Mouse (Mus musculus): ENCODE data around the gene Duox1. TPM values are rescaled to one million over a fixed set of nuclear protein-coding genes. Genes with fewer than 3 reads are reported as not detected.
A peak's percentile ranks its signal among the peaks of the same experiment; 100 is the strongest.

Gene Duox1
- polyA plus RNA-seq, 1 experiment: not detected

DNA sequence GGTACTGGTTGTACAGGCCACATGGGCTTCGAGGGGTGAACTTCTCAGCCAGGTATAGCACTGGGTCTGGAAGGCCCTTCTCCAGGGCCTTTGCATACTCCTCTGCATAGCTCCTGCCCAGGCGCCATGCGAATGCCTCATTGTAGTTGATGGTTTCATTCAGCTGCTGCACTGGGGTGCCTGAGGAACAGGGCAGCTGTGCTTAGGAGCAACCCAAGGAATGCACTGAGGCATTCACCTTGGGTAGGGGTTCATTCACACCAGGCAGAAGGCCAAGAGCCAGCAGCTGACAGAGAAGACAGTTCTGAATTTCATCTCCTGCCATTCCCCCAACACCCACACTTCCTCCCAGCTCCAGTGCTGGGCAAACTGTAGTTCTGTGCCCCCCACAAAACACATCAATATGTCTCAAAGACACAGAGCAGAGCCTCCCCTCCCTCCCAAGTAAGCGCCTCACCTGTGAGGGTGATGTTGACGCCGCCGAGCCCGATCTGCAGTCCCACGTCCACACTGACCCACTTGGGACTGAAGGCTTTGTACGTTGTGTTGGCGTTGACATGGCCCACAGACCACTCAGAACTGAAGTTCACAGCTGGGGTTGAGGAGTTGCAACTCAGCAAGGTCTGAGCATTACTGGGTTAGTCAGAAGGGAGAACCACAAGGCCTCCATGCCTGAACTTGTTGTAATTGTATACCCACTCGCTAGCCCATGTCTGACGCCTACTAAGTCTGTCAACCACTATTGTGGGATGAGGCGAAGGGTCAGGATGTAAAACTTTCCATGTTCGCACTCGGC lies 10.2 kb upstream of the Duox1 start:
- H3K4me3 ChIP-seq (ENCODE audit: insufficient read depth, low read depth, low read length): no peak overlapping the region
- TF ChIP-seq POLR2A (IDR thresholded peaks at IDR 0.05; ENCODE audit: insufficient read depth, low read depth, low read length): no peak
- no peak for TF ChIP-seq CTCF (IDR thresholded peaks at IDR 0.05; ENCODE audit: insufficient read depth, low read depth, low read length)
- WGBS: 89% methylated on average over 16 of the region's 16 CpGs
- peaks cover 19% of the 10 kb centered on the region for H3K4me1 ChIP-seq (ENCODE audit: control insufficient read depth, insufficient read depth, low read length)
- no peak overlapping the region for H3K27ac ChIP-seq (ENCODE audit: insufficient read depth, low read depth, low read length)

DNA sequence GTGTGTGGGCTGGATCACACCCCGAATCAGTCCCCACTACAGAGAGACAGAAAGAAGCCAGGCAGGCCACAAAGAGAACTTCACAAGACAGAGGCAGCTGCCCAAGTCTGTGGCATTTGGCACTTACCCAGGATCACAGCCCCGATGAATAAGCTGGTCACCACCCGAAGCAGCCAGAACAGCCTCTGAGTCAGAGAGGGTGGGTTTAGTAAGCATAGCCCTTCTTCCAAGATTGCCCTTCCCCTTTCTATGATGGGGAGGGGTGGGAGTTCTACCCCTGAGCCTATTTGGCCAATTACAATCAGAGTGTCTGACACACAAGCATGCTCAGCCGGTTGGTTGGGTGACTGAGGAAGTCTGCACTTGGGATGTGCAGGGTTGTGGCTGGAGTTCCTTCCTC lies 9.3 kb upstream of the Duox1 start:
- no peak for TF ChIP-seq CTCF (IDR thresholded peaks at IDR 0.05; ENCODE audit: insufficient read depth, low read depth, low read length)
- no peak for TF ChIP-seq POLR2A (IDR thresholded peaks at IDR 0.05; ENCODE audit: insufficient read depth, low read depth, low read length)
- 24% methylated on average over 4 of the region's 4 CpGs for WGBS
- H3K4me1 ChIP-seq (ENCODE audit: control insufficient read depth, insufficient read depth, low read length): peaks cover 16% of the 10 kb centered on the region
- no peak overlapping the region for H3K27ac ChIP-seq (ENCODE audit: insufficient read depth, low read depth, low read length)
- no peak overlapping the region for H3K4me3 ChIP-seq (ENCODE audit: insufficient read depth, low read depth, low read length)

- Histone ChIP-seq H3K4me1 (ENCODE audit: control insufficient read depth, insufficient read depth, low read length) (peaks cover 18% of the 10 kb centered on the region), H3K27ac (ENCODE audit: insufficient read depth, low read depth, low read length) (no peak overlapping the region), H3K4me3 (ENCODE audit: insufficient read depth, low read depth, low read length) (no peak overlapping the region)
- no peak for TF ChIP-seq CTCF (IDR thresholded peaks at IDR 0.05; ENCODE audit: insufficient read depth, low read depth, low read length)
- no peak for TF ChIP-seq POLR2A (IDR thresholded peaks at IDR 0.05; ENCODE audit: insufficient read depth, low read depth, low read length)
- 37% methylated on average over 3 of the region's 3 CpGs for WGBS
These were observed 5.8 kb upstream of the Duox1 start for GRCm38 (mm10) chr2:122309647-122310046.

DNA sequence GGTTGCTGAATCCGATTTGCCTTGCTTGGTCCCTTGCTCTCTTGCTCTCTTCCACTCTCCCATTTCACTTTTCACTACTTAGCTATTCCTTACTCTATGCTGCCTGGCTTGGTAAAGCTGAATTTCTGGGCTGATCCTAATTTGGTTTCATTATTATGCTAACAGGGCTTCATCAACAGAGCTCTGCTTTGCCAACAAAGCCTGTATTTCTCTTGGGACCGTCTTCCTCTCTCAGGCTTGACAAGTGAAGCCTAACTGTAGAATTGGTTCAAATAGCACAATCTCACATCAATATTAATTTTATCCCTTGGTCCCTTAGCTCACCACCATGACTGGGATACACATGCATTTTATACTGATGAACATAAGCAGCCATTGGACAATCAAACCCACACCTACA lies 3.9 kb upstream of the Duox1 start:
- 44% methylated on average over 2 of the region's 2 CpGs for WGBS
- H3K4me3 ChIP-seq (ENCODE audit: insufficient read depth, low read depth, low read length): no peak overlapping the region
- H3K4me1 ChIP-seq (ENCODE audit: control insufficient read depth, insufficient read depth, low read length): peaks cover 14% of the 10 kb centered on the region
- no peak overlapping the region for H3K27ac ChIP-seq (ENCODE audit: insufficient read depth, low read depth, low read length)
- TF ChIP-seq CTCF (IDR thresholded peaks at IDR 0.05; ENCODE audit: insufficient read depth, low read depth, low read length) (no peak), POLR2A (IDR thresholded peaks at IDR 0.05; ENCODE audit: insufficient read depth, low read depth, low read length) (no peak)

- TF ChIP-seq CTCF (IDR thresholded peaks at IDR 0.05; ENCODE audit: insufficient read depth, low read depth, low read length) (peak; percentile 59; the same call in 1 of the 2 replicates), POLR2A (IDR thresholded peaks at IDR 0.05; ENCODE audit: insufficient read depth, low read depth, low read length) (no peak)
- Histone ChIP-seq H3K27ac (ENCODE audit: insufficient read depth, low read depth, low read length) (no peak overlapping the region), H3K4me1 (ENCODE audit: control insufficient read depth, insufficient read depth, low read length) (peaks cover 10% of the 10 kb centered on the region), H3K4me3 (ENCODE audit: insufficient read depth, low read depth, low read length) (no peak overlapping the region)
- 4% methylated on average over 27 of the region's 27 CpGs for WGBS
These were observed 2.6 kb upstream of the Duox1 start for GRCm38 (mm10) chr2:122312722-122313417.

GRCm38 (mm10) chr2:122313536-122313935 lies 1.9 kb upstream of the Duox1 start, which contains the start of gene Duoxa1:
Duoxa1 (minus strand) TSS chr2:122313730.
- TF ChIP-seq CTCF (IDR thresholded peaks at IDR 0.05; ENCODE audit: insufficient read depth, low read depth, low read length) (no peak), POLR2A (IDR thresholded peaks at IDR 0.05; ENCODE audit: insufficient read depth, low read depth, low read length) (no peak)
- Histone ChIP-seq H3K4me3 (ENCODE audit: insufficient read depth, low read depth, low read length) (0 out of 2 replicates have a peak within 1 kb of the TSS, but pooled peaks have one; percentile 3), H3K4me1 (ENCODE audit: control insufficient read depth, insufficient read depth, low read length) (peaks cover 10% of the 10 kb centered on the region), H3K27ac (ENCODE audit: insufficient read depth, low read depth, low read length) (no peak within 1 kb of the TSS)
- 9% methylated on average over 24 of the region's 24 CpGs for WGBS

DNA sequence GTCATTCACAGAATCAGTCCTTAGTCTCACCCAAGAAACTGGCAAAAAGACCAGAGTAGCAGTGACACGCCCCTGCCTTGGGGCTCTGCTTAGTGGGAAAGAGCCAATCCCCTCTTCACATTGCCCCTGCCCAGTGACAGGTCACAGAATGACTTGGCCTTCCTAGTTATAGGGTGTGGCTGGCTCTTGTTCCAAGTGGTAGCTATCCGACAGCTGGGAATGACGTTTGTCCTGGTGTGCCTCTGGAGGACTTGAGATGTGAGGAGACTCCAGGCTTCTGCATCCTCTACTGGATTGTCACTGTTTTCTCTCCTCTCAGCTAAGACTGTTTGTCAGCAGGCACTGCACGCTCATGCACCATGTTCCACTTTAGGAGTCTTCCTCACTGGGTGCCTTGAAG lies 1.9 kb downstream of the Duox1 start:
- H3K4me1 ChIP-seq (ENCODE audit: control insufficient read depth, insufficient read depth, low read length): peaks cover 10% of the 10 kb centered on the region
- no peak overlapping the region for H3K4me3 ChIP-seq (ENCODE audit: insufficient read depth, low read depth, low read length)
- no peak overlapping the region for H3K27ac ChIP-seq (ENCODE audit: insufficient read depth, low read depth, low read length)
- TF ChIP-seq POLR2A (IDR thresholded peaks at IDR 0.05; ENCODE audit: insufficient read depth, low read depth, low read length) (no peak), CTCF (IDR thresholded peaks at IDR 0.05; ENCODE audit: insufficient read depth, low read depth, low read length) (no peak)
- WGBS: 82% methylated on average over 4 of the region's 4 CpGs

DNA sequence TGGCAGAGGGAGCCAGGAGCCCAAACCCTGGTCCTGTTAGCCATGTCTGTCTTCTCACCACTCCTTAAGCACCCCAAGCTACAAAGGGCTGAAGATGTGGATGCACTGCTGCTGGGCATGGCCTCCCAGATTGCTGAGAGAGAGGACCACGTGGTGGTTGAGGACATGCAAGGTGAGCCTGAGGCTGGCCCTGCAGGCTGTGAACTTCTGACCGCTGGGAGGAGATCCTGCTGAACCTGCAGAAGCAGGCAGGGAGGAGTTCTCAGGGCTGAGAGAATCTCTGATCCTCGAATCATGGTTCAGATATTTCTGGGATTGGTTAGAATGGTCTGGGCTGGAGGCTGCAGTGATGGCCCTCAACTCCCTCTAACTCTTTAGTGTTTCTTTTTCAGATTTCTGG lies 8.5 kb downstream of the Duox1 start:
- TF ChIP-seq POLR2A (IDR thresholded peaks at IDR 0.05; ENCODE audit: insufficient read depth, low read depth, low read length): no peak
- no peak for TF ChIP-seq CTCF (IDR thresholded peaks at IDR 0.05; ENCODE audit: insufficient read depth, low read depth, low read length)
- 70% methylated on average over 3 of the region's 3 CpGs for WGBS
- H3K27ac ChIP-seq (ENCODE audit: insufficient read depth, low read depth, low read length): no peak overlapping the region
- no peaks in the 10 kb centered on the region for H3K4me1 ChIP-seq (ENCODE audit: control insufficient read depth, insufficient read depth, low read length)
- H3K4me3 ChIP-seq (ENCODE audit: insufficient read depth, low read depth, low read length): no peak overlapping the region

- Histone ChIP-seq H3K4me1 (ENCODE audit: control insufficient read depth, insufficient read depth, low read length) (no peaks in the 10 kb centered on the region), H3K27ac (ENCODE audit: insufficient read depth, low read depth, low read length) (no peak overlapping the region), H3K4me3 (ENCODE audit: insufficient read depth, low read depth, low read length) (no peak overlapping the region)
- no peak for TF ChIP-seq CTCF (IDR thresholded peaks at IDR 0.05; ENCODE audit: insufficient read depth, low read depth, low read length)
- TF ChIP-seq POLR2A (IDR thresholded peaks at IDR 0.05; ENCODE audit: insufficient read depth, low read depth, low read length): no peak
- 84% methylated on average over 3 of the region's 3 CpGs for WGBS
These were observed 9.1 kb downstream of the Duox1 start for GRCm38 (mm10) chr2:122324586-122324985.
